Mouse (Mus musculus) hindbrain, postnatal 0 days (tissue): ENCODE measurements around the gene Hnrnpab. TPM values are rescaled to one million over a fixed set of nuclear protein-coding genes. Genes with fewer than 3 reads are reported as not detected.

Experiments used
- ATAC-seq: fragments of 200-750 bp; cut with Nextera tagmentation; 2 replicates; pipeline ENCODE4 v1.8.0; 2017; ENCODE audit warnings: mild to moderate bottlenecking, moderate TSS enrichment, moderate library complexity
- DNase-seq: peaks from one replicate; pipeline ENCODE4 v3.0.0-alpha.2; 2015; ENCODE audit warnings: low spot score
- H3K27ac ChIP-seq: fragments of 300-500 bp; sonication (generic); 2 replicates; pipeline ENCODE4 v1.5.1; 2014; ENCODE audit warnings: mild to moderate bottlenecking
- H3K27me3 ChIP-seq: fragments of 300-500 bp; sonication (generic); 2 replicates; pipeline ENCODE4 v1.6.1; 2014; ENCODE audit warnings: low read length, mixed read lengths; ENCODE audit not compliant: insufficient read depth
- H3K36me3 ChIP-seq: fragments of 300-500 bp; sonication (generic); 2 replicates; pipeline ENCODE4 v1.6.1; 2014; ENCODE audit warnings: low read length, mixed read lengths; ENCODE audit not compliant: insufficient read depth
- H3K4me1 ChIP-seq: fragments of 300-500 bp; sonication (generic); 2 replicates; pipeline ENCODE4 v1.6.1; 2014; ENCODE audit warnings: antibody characterized with exemption, low read length, mixed read lengths; ENCODE audit not compliant: insufficient read depth
- H3K4me2 ChIP-seq: fragments of 300-500 bp; sonication (generic); 2 replicates; pipeline ENCODE4 v1.6.1; 2014; ENCODE audit warnings: low read depth, mild to moderate bottlenecking, low read length, moderate library complexity, mixed read lengths
- H3K4me3 ChIP-seq: fragments of 300-500 bp; sonication (generic); 2 replicates; pipeline ENCODE4 v1.5.1; 2014; ENCODE audit warnings: low read length
- H3K9ac ChIP-seq: fragments of 300-500 bp; sonication (generic); replicated peaks from 2 replicates; pipeline ENCODE4 v1.6.1; 2014; ENCODE audit warnings: mild to moderate bottlenecking, low read length, moderate library complexity, mixed read lengths
- H3K9me3 ChIP-seq: fragments of 300-500 bp; sonication (generic); 2 replicates; pipeline ENCODE4 v1.6.1; 2016; ENCODE audit warnings: low read length, mixed read lengths
- CTCF ChIP-seq: IDR thresholded peaks from 2 replicates; pipeline ENCODE4 v1.5.1; 2016; ENCODE audit warnings: antibody characterized with exemption, control low read depth, low read depth
- WGBS: fragments of 180-500 bp; shearing (Covaris S2); extraction: QIAGEN DNeasy Blood & Tissue Kit; methylation state at CpG from one replicate; pipeline ENCODE4 v1.1.7; 2014; 5-methylcytosine and 5-hydroxymethylcytosine counted together
- polyA plus RNA-seq: library from polyadenylated mRNA; unstranded; fragments of >200 nt; fragmentation: Nextera tagmentation; extraction: Ambion mirVana; gene quantifications from 2 replicates; pipeline ENCODE4 v1.2.1, GENCODE M21; 2015
- total RNA-seq: library from RNA; depleted of rRNA; stranded (reverse); fragments of >200 nt; gene quantifications from 2 replicates; pipeline ENCODE4 v1.2.3, GENCODE M21; 2014

Gene Hnrnpab
- total and polyA plus RNA-seq, 2 experiments from 2014 or later, result 212 to 229 TPM

- peak overlapping the region; percentile 60; the same call in 1 of the 2 replicates for H3K27ac ChIP-seq
- H3K9ac ChIP-seq, result no peak overlapping the region
- ATAC-seq, result no peak
- H3K4me1 ChIP-seq, result no peaks in the 10 kb centered on the region
- no peak for TF ChIP-seq CTCF
- H3K36me3 ChIP-seq, result peaks cover 5% of the 10 kb centered on the region; the same call in 1 of the 2 replicates
- no peaks in the 10 kb centered on the region for H3K9me3 ChIP-seq
- H3K4me3 ChIP-seq, result no peak overlapping the region
- H3K27me3 ChIP-seq, result no peaks in the 10 kb centered on the region
- WGBS, result 56% methylated on average over 16 of the region's 16 CpGs
- no peak overlapping the region for H3K4me2 ChIP-seq
- DNase-seq, result no peak
Measured at GRCm38 (mm10) chr11:51644217-51644616, 37.6 kb upstream of the Hnrnpab start.

GRCm38 (mm10) chr11:51643761-51644160, 37.1 kb upstream of the Hnrnpab start:
- Histone ChIP-seq H3K4me3 (no peak overlapping the region), H3K36me3 (peaks cover 5% of the 10 kb centered on the region; the same call in 1 of the 2 replicates), H3K27ac (peak overlapping the region; percentile 60; the same call in 1 of the 2 replicates), H3K4me1 (no peaks in the 10 kb centered on the region), H3K27me3 (no peaks in the 10 kb centered on the region), H3K9ac (0 out of 2 replicates have a peak overlapping the region, but pooled peaks have one; percentile 13), H3K9me3 (no peaks in the 10 kb centered on the region), H3K4me2 (peak overlapping the region; percentile 13; the same call in 1 of the 2 replicates)
- no peak for TF ChIP-seq CTCF
- peak; percentile 50 for ATAC-seq
- DNase-seq, result peak; percentile 56
- whole genome bisulfite sequencing, result 33% methylated on average over 15 of the region's 15 CpGs

DNA sequence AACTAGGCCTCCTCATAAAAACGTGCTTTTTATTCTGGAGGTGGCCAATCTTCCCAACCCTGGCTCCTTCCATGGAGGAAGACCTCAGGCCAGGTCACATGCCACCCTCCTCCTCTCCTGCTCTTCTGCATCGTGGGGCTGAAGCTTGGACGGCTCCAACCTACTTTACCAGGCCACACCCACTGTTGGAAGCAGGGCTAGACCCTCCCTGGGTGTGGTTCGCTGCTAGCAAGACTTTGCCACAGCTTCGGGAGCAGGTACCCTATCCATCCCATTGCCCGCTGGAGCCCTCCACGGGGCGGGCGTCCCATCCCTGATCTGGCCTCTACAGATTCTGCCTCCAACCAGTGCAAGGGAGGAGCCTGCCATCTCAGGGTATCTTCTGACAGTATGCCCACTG, 36.6 kb upstream of the Hnrnpab start:
- H3K4me3 ChIP-seq, result no peak overlapping the region
- H3K27me3 ChIP-seq, result no peaks in the 10 kb centered on the region
- 65% methylated on average over 9 of the region's 9 CpGs for WGBS
- 0 out of 2 replicates have a peak overlapping the region, but pooled peaks have one; percentile 13 for H3K9ac ChIP-seq
- H3K27ac ChIP-seq, result 0 out of 2 replicates have a peak overlapping the region, but pooled peaks have one; percentile 60
- no peaks in the 10 kb centered on the region for H3K9me3 ChIP-seq
- no peak for TF ChIP-seq CTCF
- no peak for DNase-seq
- peaks cover 5% of the 10 kb centered on the region; the same call in 1 of the 2 replicates for H3K36me3 ChIP-seq
- H3K4me1 ChIP-seq, result no peaks in the 10 kb centered on the region
- no peak for ATAC-seq
- H3K4me2 ChIP-seq, result peak overlapping the region; percentile 13; the same call in 1 of the 2 replicates

- H3K4me3 ChIP-seq, result no peak overlapping the region
- H3K4me2 ChIP-seq, result no peak overlapping the region
- peaks cover 5% of the 10 kb centered on the region; the same call in 1 of the 2 replicates for H3K36me3 ChIP-seq
- WGBS, result 72% methylated on average over 7 of the region's 7 CpGs
- peaks cover 7% of the 10 kb centered on the region; the same call in 1 of the 2 replicates for H3K4me1 ChIP-seq
- H3K9me3 ChIP-seq, result no peaks in the 10 kb centered on the region
- no peak for TF ChIP-seq CTCF
- no peak overlapping the region for H3K27ac ChIP-seq
- DNase-seq (no peak), ATAC-seq (no peak)
- H3K27me3 ChIP-seq, result no peaks in the 10 kb centered on the region
- H3K9ac ChIP-seq, result no peak overlapping the region
Measured at GRCm38 (mm10) chr11:51640748-51641147, 34.1 kb upstream of the Hnrnpab start.

- Histone ChIP-seq H3K36me3 (peaks cover 2% of the 10 kb centered on the region; the same call in 1 of the 2 replicates), H3K4me1 (peaks cover 12% of the 10 kb centered on the region), H3K27ac (0 out of 2 replicates have a peak overlapping the region, but pooled peaks have one; percentile 28), H3K9me3 (no peaks in the 10 kb centered on the region), H3K9ac (no peak overlapping the region), H3K4me3 (no peak overlapping the region), H3K4me2 (0 out of 2 replicates have a peak overlapping the region, but pooled peaks have one; percentile 39), H3K27me3 (no peaks in the 10 kb centered on the region)
- WGBS, result 72% methylated on average over 5 of the region's 5 CpGs
- TF ChIP-seq CTCF, result no peak
- DNase-seq (no peak), ATAC-seq (no peak)
Measured at GRCm38 (mm10) chr11:51638497-51638896, 31.9 kb upstream of the Hnrnpab start.

- no peak overlapping the region for H3K4me3 ChIP-seq
- H3K9ac ChIP-seq, result no peak overlapping the region
- no peaks in the 10 kb centered on the region for H3K36me3 ChIP-seq
- peak overlapping the region; percentile 39; the same call in 1 of the 2 replicates for H3K4me2 ChIP-seq
- ATAC-seq (no peak), DNase-seq (peak; percentile 50)
- TF ChIP-seq CTCF, result no peak
- no peaks in the 10 kb centered on the region for H3K27me3 ChIP-seq
- H3K27ac ChIP-seq, result 0 out of 2 replicates have a peak overlapping the region, but pooled peaks have one; percentile 28
- no peaks in the 10 kb centered on the region for H3K9me3 ChIP-seq
- WGBS, result 5% methylated on average over 17 of the region's 17 CpGs
- H3K4me1 ChIP-seq, result peaks cover 12% of the 10 kb centered on the region
Measured at GRCm38 (mm10) chr11:51637971-51638414, 31.3 kb upstream of the Hnrnpab start.

DNA sequence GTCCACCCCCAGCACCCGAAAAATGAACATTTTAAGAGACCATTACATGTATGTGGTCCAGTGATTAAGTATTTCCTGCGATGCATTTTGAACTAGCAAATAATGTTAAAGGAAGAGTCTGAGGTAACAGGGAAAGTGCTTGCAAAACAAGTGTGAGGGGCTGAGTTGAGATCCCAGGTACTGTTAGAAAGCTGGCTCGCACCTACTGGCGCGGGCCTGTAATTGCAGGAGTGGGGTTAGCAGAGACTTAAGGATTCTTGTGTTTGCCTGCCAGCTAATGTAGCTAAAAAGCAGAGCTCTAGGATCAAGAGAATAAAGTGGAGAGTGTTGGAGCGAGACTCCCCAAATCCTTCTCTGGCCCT, 29.7 kb upstream of the Hnrnpab start:
- WGBS, result 7% methylated on average over 6 of the region's 6 CpGs
- Histone ChIP-seq H3K27me3 (no peaks in the 10 kb centered on the region), H3K9ac (peak overlapping the region; percentile 76), H3K36me3 (no peaks in the 10 kb centered on the region), H3K27ac (peak overlapping the region; percentile 73), H3K4me1 (peaks cover 12% of the 10 kb centered on the region), H3K4me3 (peak overlapping the region; percentile 84), H3K4me2 (peak overlapping the region; percentile 84), H3K9me3 (no peaks in the 10 kb centered on the region)
- ATAC-seq (no peak), DNase-seq (peak; percentile 80)
- TF ChIP-seq CTCF, result peak; percentile 75
